Mouse (Mus musculus) heart, embryonic 13.5 days (tissue): ENCODE data around the gene Slc6a9. TPM values are rescaled to one million over a fixed set of nuclear protein-coding genes. Genes with fewer than 3 reads are reported as not detected.

ENCODE experiments used
- ATAC-seq: fragments of 200-750 bp; cut with Nextera tagmentation; 2 replicates; pipeline ENCODE4 v1.8.0; 2017; ENCODE audit warnings: moderate TSS enrichment; ENCODE audit not compliant: insufficient number of reproducible peaks, low FRiP score, low TSS enrichment; ENCODE audit errors: extremely low read depth
- H3K27ac ChIP-seq: fragments of 300-500 bp; sonication (generic); replicated peaks from 2 replicates; pipeline ENCODE4 v1.5.1; 2015; ENCODE audit warnings: moderate library complexity, mild to moderate bottlenecking, inconsistent platforms
- H3K27me3 ChIP-seq: fragments of 300-500 bp; sonication (generic); replicated peaks from 2 replicates; pipeline ENCODE4 v1.6.1; 2015; ENCODE audit warnings: mild to moderate bottlenecking, inconsistent platforms
- H3K36me3 ChIP-seq: fragments of 300-500 bp; sonication (generic); 2 replicates; pipeline ENCODE4 v1.6.1; 2015; ENCODE audit warnings: mild to moderate bottlenecking, inconsistent platforms
- H3K4me1 ChIP-seq: fragments of 300-500 bp; sonication (generic); 2 replicates; pipeline ENCODE4 v1.6.1; 2015; ENCODE audit warnings: inconsistent platforms
- H3K4me2 ChIP-seq: fragments of 300-500 bp; sonication (generic); 2 replicates; pipeline ENCODE4 v1.6.1; 2015; ENCODE audit warnings: inconsistent platforms, mild to moderate bottlenecking, moderate library complexity
- H3K4me3 ChIP-seq: fragments of 300-500 bp; sonication (generic); 2 replicates; pipeline ENCODE4 v1.5.1; 2015; ENCODE audit warnings: moderate library complexity, mild to moderate bottlenecking, inconsistent platforms
- H3K9ac ChIP-seq: fragments of 300-500 bp; sonication (generic); 2 replicates; pipeline ENCODE4 v1.6.1; 2015; ENCODE audit warnings: inconsistent platforms, mild to moderate bottlenecking, moderate library complexity
- H3K9me3 ChIP-seq: fragments of 300-500 bp; sonication (generic); 2 replicates; pipeline ENCODE4 v1.6.1; 2016; ENCODE audit warnings: inconsistent platforms
- WGBS: fragments of 180-500 bp; shearing (Covaris S2); methylation state at CpG from one replicate; pipeline ENCODE4 v1.1.7; 2015; ENCODE audit warnings: mixed read lengths; 5-methylcytosine and 5-hydroxymethylcytosine counted together
- polyA plus RNA-seq: library from polyadenylated mRNA; unstranded; fragments of >200 nt; fragmentation: Nextera tagmentation; extraction: Ambion mirVana; gene quantifications from 2 replicates; pipeline ENCODE4 v1.2.1, GENCODE M21; 2015

The Slc6a9 gene
- polyA plus RNA-seq, 1 experiment from 2014 or later: 10.6 TPM

GRCm38 (mm10) chr4:117878301-117878700, 44.0 kb downstream of the Slc6a9 start:
- WGBS: 51% methylated on average over 10 of the region's 10 CpGs
- no peaks in the 10 kb centered on the region for H3K9me3 ChIP-seq
- H3K4me2 ChIP-seq: no peak overlapping the region
- H3K27ac ChIP-seq: no peak overlapping the region
- peaks cover 12% of the 10 kb centered on the region for H3K4me1 ChIP-seq
- no peak for ATAC-seq
- H3K36me3 ChIP-seq: peaks cover 59% of the 10 kb centered on the region
- no peak overlapping the region for H3K4me3 ChIP-seq
- H3K9ac ChIP-seq: peak overlapping the region; percentile 16; the same call in 1 of the 2 replicates
- H3K27me3 ChIP-seq: no peaks in the 10 kb centered on the region; the same call in 1 of the 2 replicates

- no peaks in the 10 kb centered on the region for H3K9me3 ChIP-seq
- H3K27me3 ChIP-seq: no peaks in the 10 kb centered on the region; the same call in 1 of the 2 replicates
- peaks cover 16% of the 10 kb centered on the region for H3K4me1 ChIP-seq
- no peak overlapping the region for H3K4me2 ChIP-seq
- no peak for ATAC-seq
- H3K27ac ChIP-seq: no peak overlapping the region
- H3K4me3 ChIP-seq: no peak overlapping the region
- H3K9ac ChIP-seq: 0 out of 2 replicates have a peak overlapping the region, but pooled peaks have one; percentile 16
- 61% methylated on average over 5 of the region's 5 CpGs for WGBS
- peaks cover 55% of the 10 kb centered on the region for H3K36me3 ChIP-seq
Observed at GRCm38 (mm10) chr4:117878703-117879102, 44.4 kb downstream of the Slc6a9 start.

GRCm38 (mm10) chr4:117882701-117883691, 48.7 kb downstream of the Slc6a9 start, which contains the start of gene B4galt2:
Gene B4galt2, minus strand, starts transcription at chr4:117883487.
- H3K4me3 ChIP-seq: peak within 1 kb of the TSS; percentile 99
- H3K4me1 ChIP-seq: peaks cover 35% of the 10 kb centered on the region
- no peaks in the 10 kb centered on the region for H3K9me3 ChIP-seq
- ATAC-seq: peak; percentile 30
- peak within 1 kb of the TSS; percentile 94 for H3K9ac ChIP-seq
- H3K27me3 ChIP-seq: no peaks in the 10 kb centered on the region; the same call in 1 of the 2 replicates
- H3K4me2 ChIP-seq: peak within 1 kb of the TSS; percentile 88
- peaks cover 38% of the 10 kb centered on the region for H3K36me3 ChIP-seq
- peak within 1 kb of the TSS; percentile 66 for H3K27ac ChIP-seq
- under 1% methylated on average over 81 of the region's 103 CpGs for WGBS

GRCm38 (mm10) chr4:117884146-117884545, 49.8 kb downstream of the Slc6a9 start:
- H3K4me1 ChIP-seq: peaks cover 30% of the 10 kb centered on the region
- H3K36me3 ChIP-seq: peaks cover 34% of the 10 kb centered on the region
- H3K27ac ChIP-seq: no peak overlapping the region
- H3K9me3 ChIP-seq: no peaks in the 10 kb centered on the region
- H3K4me2 ChIP-seq: peak overlapping the region; percentile 88
- H3K4me3 ChIP-seq: peak overlapping the region; percentile 99
- WGBS: 100% methylated on average over 1 of the region's 1 CpGs
- no peaks in the 10 kb centered on the region; the same call in 1 of the 2 replicates for H3K27me3 ChIP-seq
- H3K9ac ChIP-seq: peak overlapping the region; percentile 94; the same call in 1 of the 2 replicates
- no peak for ATAC-seq

- no peak for ATAC-seq
- Histone ChIP-seq H3K27me3 (no peaks in the 10 kb centered on the region; the same call in 1 of the 2 replicates), H3K36me3 (peaks cover 43% of the 10 kb centered on the region), H3K4me3 (peak overlapping the region; percentile 99; the same call in 1 of the 2 replicates), H3K4me1 (peaks cover 30% of the 10 kb centered on the region), H3K9ac (no peak overlapping the region), H3K27ac (no peak overlapping the region), H3K9me3 (no peaks in the 10 kb centered on the region), H3K4me2 (peak overlapping the region; percentile 87; the same call in 1 of the 2 replicates)
- WGBS: 91% methylated on average over 10 of the region's 10 CpGs
Observed at GRCm38 (mm10) chr4:117885093-117885492, 50.8 kb downstream of the Slc6a9 start.

GRCm38 (mm10) chr4:117885994-117886393, 51.7 kb downstream of the Slc6a9 start:
- H3K9me3 ChIP-seq: no peaks in the 10 kb centered on the region
- peak overlapping the region; percentile 99 for H3K4me3 ChIP-seq
- peak overlapping the region; percentile 97 for H3K9ac ChIP-seq
- H3K27ac ChIP-seq: no peak overlapping the region
- H3K4me2 ChIP-seq: peak overlapping the region; percentile 87
- ATAC-seq: no peak
- peaks cover 38% of the 10 kb centered on the region for H3K36me3 ChIP-seq
- H3K4me1 ChIP-seq: peaks cover 33% of the 10 kb centered on the region
- WGBS: 74% methylated on average over 9 of the region's 9 CpGs
- no peaks in the 10 kb centered on the region; the same call in 1 of the 2 replicates for H3K27me3 ChIP-seq

- no peaks in the 10 kb centered on the region for H3K9me3 ChIP-seq
- WGBS: 3% methylated on average over 24 of the region's 24 CpGs
- 0 out of 2 replicates have a peak, but pooled peaks have one; percentile 2 for ATAC-seq
Observed at GRCm38 (mm10) chr4:117886644-117887043, 52.3 kb downstream of the Slc6a9 start.

GRCm38 (mm10) chr4:117887133-117887532, 52.8 kb downstream of the Slc6a9 start, which contains the start of gene Atp6v0b:
Gene Atp6v0b, minus strand, starts transcription at chr4:117887333.
- peak within 1 kb of the TSS; percentile 87 for H3K4me2 ChIP-seq
- peaks cover 37% of the 10 kb centered on the region for H3K4me1 ChIP-seq
- H3K9me3 ChIP-seq: no peaks in the 10 kb centered on the region
- ATAC-seq: peak; percentile 83
- no peaks in the 10 kb centered on the region for H3K27me3 ChIP-seq
- peak within 1 kb of the TSS; percentile 99 for H3K4me3 ChIP-seq
- peak within 1 kb of the TSS; percentile 59 for H3K27ac ChIP-seq
- WGBS: under 1% methylated on average over 37 of the region's 37 CpGs
- peaks cover 37% of the 10 kb centered on the region for H3K36me3 ChIP-seq
- peak within 1 kb of the TSS; percentile 97 for H3K9ac ChIP-seq

More at GRCm38 (mm10) chr4:117886644-117887043, 52.3 kb downstream of the Slc6a9 start:
- peak overlapping the region; percentile 59 for H3K27ac ChIP-seq
- peak overlapping the region; percentile 97 for H3K9ac ChIP-seq
- peak overlapping the region; percentile 87 for H3K4me2 ChIP-seq
- H3K27me3 ChIP-seq: no peaks in the 10 kb centered on the region
- peaks cover 37% of the 10 kb centered on the region for H3K4me1 ChIP-seq
- H3K4me3 ChIP-seq: peak overlapping the region; percentile 99
- H3K36me3 ChIP-seq: peaks cover 37% of the 10 kb centered on the region

- Histone ChIP-seq H3K27me3 (no peaks in the 10 kb centered on the region), H3K9ac (peak overlapping the region; percentile 97; the same call in 1 of the 2 replicates), H3K4me2 (peak overlapping the region; percentile 87), H3K9me3 (no peaks in the 10 kb centered on the region), H3K36me3 (peaks cover 37% of the 10 kb centered on the region), H3K27ac (no peak overlapping the region), H3K4me3 (peak overlapping the region; percentile 99), H3K4me1 (peaks cover 33% of the 10 kb centered on the region)
- ATAC-seq: no peak
- WGBS: 73% methylated on average over 2 of the region's 2 CpGs
Observed at GRCm38 (mm10) chr4:117887920-117888319, 53.6 kb downstream of the Slc6a9 start.

GRCm38 (mm10) chr4:117889471-117889870, 55.2 kb downstream of the Slc6a9 start:
- Histone ChIP-seq H3K9ac (no peak overlapping the region), H3K4me1 (peaks cover 24% of the 10 kb centered on the region), H3K36me3 (peaks cover 39% of the 10 kb centered on the region), H3K4me3 (no peak overlapping the region), H3K27ac (no peak overlapping the region), H3K27me3 (no peaks in the 10 kb centered on the region), H3K9me3 (no peaks in the 10 kb centered on the region), H3K4me2 (no peak overlapping the region)
- ATAC-seq: no peak
- 79% methylated on average over 15 of the region's 15 CpGs for WGBS

GRCm38 (mm10) chr4:117890031-117890430, 55.7 kb downstream of the Slc6a9 start:
- ATAC-seq: no peak
- Histone ChIP-seq H3K27me3 (no peaks in the 10 kb centered on the region), H3K4me1 (peaks cover 24% of the 10 kb centered on the region), H3K9ac (no peak overlapping the region), H3K36me3 (peaks cover 39% of the 10 kb centered on the region), H3K4me2 (no peak overlapping the region), H3K27ac (no peak overlapping the region), H3K4me3 (no peak overlapping the region), H3K9me3 (no peaks in the 10 kb centered on the region)
- 83% methylated on average over 14 of the region's 14 CpGs for WGBS
